Mouse (Mus musculus) c-Kit-negative CD71-positive TER-119-positive erythroid progenitor cells, embryonic 14.5 days (primary cell): Measurements from ENCODE around the gene Rictor.
A peak's percentile ranks its signal among the peaks of the same experiment; 100 is the strongest.

Experiments
- DNase-seq: peaks from one replicate; pipeline ENCODE4 v3.0.0-alpha.2; 2013; ENCODE audit warnings: low read depth, low spot score

Gene Rictor

DNA sequence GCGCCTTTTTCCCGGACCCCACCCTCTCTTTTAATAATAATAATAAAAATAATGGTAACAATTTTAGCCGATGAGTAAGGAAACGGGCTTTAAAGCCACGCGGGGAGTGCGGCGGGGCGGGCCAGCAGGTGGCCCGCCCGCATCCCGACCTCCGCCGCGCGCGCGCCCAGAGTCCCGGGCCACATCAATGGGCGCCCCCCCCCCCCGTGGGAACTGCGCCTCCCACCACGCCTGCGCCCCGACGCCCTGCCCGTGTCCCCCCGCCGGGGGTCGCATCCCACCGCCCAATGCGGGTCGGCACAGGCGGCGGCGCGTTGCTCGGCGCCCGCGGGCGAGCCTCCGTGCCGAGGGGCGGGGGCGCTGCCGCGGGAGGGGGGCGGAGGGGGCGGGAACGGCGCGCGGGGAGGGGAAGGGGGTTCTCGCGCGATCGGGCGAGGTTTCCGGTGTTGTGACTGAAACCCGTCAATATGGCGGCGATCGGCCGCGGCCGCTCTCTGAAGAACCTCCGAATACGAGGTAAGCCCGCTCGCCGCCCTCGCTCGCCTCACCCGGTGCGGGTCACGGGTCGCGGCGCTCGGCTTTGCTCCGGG lies at the start of gene Rictor:
TSS of gene Rictor (plus strand) at position 444 of the 590 bp plus-strand sequence.
- DNase-seq = peak; percentile 71

DNA sequence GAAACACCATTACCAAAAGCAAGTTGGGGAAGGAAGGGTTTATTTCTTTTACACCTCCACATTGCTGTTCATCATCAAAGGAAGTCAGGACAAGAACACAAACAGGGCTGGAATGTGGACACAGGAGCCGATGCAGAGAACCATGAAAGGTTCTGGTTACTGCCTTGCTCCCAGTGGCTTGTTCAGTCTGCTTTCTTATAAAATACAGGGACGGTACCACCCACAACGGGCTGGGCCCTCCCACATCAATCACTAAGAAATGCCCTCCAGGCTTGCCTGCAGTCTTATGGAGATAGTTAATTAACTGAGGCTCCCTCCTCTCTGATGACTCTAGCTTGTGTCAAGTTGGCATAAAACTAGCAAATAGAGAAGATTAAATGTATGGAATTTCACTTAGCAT lies 46.2 kb upstream of the Rictor start:
- no peak for DNase-seq

DNA sequence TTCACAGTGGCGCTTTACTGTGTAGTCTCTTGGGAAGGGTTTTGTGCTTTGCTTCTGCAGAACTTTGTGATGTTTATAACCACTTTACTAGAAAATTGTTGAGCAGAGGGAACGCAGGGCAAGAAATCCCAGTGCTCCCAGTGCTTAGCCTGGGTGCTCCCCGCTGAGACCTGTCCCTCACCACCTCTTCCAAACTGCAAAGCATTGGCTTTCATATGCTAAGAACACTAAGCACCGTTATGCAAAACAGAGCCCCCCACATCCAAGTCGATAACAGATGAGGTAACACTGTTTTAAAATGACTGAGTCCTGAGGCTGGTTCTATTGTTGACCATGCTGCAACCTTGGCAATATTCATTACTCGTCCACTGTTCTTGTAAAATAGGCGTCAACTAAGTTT lies 44.2 kb upstream of the Rictor start:
- no peak for DNase-seq

GRCm38 (mm10) chr15:6666072-6666471 lies 42.1 kb upstream of the Rictor start:
- no peak for DNase-seq

DNA sequence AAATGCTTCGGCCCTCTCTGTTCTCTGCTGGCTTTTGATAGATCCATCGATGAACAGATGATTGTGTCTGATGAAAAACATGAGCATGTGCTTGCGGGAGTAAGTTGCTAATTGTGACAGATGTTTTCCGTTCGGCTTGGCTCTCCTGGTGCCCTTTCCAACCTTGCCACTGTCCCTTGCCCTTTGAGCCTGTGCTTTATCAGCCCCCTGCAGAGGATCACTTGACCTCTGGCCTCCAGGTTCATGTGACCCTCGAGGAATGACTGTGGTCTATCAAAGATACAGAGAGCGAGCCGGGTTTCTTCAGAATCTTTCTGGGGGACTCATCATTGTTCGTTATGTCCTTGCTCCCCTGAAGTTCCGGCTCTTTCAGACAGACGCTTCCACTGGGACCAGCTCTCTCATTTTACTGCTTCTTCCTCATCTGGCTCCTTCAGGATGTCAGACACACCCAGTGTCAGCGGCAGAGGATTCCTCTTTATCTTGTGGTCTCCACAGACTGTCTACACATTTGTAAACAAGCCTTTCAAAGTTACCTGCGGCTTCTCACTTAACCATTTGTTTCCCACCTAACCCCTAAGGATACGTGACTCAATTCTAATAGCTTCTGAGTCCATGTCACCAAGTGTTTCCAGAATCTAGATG lies 39.3 kb upstream of the Rictor start:
- DNase-seq = no peak

GRCm38 (mm10) chr15:6678479-6678878 lies 29.7 kb upstream of the Rictor start:
- DNase-seq = no peak

- no peak for DNase-seq
Measured at GRCm38 (mm10) chr15:6702164-6702563, 6.0 kb upstream of the Rictor start.

DNA sequence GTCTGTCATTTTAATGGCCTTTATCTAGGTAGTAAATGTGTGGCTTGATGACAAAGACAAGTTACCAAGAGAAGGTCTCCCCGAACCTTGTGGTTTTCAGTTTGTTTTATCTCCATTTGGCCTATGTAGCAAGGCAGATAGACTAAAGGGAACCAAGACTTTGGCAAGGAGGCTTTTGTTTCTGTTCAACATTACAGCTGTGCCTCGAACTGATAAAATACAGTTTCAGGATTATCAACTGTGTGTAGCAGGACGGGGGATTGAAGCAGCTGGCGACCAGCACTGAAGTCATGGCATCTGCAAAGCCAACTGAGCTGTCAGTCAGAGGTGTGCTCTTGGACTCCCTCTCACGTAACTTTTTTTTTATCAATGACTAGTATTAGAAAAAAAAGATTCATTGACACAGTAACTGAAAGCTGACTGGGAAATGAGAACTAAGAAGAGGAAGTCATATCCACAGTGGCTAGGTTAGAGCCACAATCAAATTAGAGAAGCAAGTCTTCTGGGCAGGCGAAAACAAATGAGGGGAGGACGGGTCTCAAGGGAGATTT lies 2.8 kb upstream of the Rictor start:
- no peak for DNase-seq

DNA sequence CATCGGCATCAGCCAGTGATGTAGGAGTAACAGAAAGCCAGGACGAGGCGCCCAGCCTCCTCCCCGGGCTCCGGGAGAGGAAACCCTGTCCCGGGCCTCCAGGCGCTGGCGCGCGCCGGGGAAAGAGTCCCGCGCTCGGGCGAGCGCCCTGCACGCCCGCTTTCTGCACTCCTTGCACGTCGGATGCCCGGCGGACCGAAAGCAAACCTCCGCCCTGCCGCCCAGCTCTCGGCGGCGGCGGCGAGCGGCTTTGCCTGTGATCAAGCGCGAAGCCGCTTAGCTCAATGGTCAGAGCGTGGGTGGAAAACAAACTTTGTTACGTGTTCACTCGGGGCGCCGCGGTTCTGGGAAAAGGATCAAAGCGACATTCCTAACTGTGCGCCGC lies 636 bp upstream of the Rictor start:
- peak; percentile 70 for DNase-seq

GRCm38 (mm10) chr15:6708526-6709441 lies 605 bp downstream of the Rictor start:
- peak; percentile 44 for DNase-seq

DNA sequence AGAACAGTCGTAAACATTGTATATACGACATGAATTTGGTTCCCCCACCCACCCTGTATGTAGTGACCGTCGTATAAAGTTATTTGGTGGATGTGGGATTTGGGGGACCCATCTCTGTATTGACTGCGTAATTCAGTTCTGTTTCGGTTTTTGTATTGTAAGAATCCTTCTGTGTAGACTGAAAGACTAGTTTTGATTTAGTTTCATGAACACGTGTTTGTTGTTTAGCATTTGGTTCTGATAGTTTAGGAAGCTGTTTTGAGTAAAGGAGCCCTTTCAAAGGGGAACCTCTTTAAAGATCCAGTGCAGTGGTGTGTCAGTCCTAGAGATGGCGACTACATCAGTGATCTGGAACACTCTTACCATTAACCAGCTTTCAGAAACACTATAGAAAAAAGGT lies 1.4 kb downstream of the Rictor start:
- DNase-seq = no peak

DNA sequence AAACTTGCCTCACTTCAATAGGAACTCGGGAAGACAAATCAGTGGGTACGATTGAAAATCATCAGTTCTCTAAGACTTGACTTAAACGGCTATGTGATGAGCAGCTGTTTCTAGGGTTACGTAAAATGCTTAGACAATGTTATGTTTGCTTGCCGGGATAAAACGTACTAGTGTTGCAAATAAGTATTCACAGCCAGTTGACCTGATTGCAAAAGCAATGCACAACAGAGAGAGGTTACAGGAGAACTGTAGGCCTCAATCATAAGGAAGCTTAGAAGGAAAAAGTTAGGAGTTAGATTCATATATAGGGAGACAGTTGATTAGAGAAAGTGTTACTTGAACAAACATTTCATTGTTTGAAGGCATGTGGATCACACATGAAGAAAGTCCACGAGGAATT lies 2.2 kb downstream of the Rictor start:
- no peak for DNase-seq

- no peak for DNase-seq
Measured at GRCm38 (mm10) chr15:6711226-6711625, 3.0 kb downstream of the Rictor start.

DNA sequence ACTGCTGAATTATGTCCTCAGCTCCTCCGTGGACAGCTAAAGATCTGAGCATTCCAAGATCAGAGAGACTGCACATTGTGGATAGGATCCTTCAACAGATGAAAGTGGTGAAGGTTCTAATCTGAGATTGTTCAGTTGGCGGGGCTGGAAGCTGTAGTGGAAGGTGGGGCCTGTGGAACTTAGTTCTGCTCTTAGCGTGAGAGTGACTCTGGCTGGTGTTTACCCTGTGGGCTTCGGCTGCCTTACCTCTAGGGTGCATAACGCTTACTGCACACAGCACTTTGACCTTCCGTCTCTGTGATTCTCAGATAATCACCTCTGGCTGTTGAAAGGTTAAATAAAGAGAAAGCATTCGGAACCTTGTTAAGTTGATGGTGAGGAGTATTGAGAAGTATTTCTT lies 6.6 kb downstream of the Rictor start:
- no peak for DNase-seq

- no peak for DNase-seq
Measured at GRCm38 (mm10) chr15:6715237-6715636, 7.1 kb downstream of the Rictor start.

DNA sequence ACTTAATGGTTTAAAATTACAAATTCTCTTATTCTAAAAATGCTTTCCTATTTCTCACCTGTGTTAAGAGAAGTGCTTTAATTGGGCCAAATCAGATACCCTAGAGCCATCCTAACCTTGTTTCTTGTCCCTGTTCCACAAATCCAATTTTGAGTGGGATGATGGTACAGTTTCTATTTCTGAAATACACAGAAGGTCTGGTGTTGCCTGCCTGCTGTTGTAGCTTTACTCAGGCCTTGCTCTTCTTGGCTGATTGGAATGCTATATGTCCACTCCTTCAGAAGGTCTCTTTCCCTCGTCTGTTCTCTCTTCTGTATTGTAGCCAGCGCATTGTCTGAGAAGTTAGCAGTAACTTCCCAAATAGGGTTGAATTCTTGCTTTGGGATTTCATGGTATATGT lies 13.2 kb downstream of the Rictor start:
- no peak for DNase-seq

DNA sequence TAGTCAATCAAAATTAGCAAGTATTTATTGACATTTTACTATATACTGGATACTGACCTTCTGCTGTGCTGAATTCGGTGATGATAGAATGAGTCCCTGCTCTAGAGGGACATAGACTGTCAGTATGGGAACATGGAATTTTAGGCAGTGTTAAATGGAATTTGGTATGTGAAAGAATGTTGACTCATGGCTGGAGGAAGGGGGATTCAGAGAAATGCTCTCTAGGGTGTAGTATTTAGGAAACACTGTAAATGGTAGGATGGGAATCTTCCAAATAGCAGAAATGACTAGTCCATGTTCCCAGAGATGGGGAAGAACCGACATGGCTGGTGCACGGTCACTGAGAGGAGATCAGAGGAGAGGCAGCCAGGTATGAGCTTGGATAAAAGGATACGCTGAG lies 13.6 kb downstream of the Rictor start:
- no peak for DNase-seq

- no peak for DNase-seq
Measured at GRCm38 (mm10) chr15:6722405-6723176, 14.4 kb downstream of the Rictor start.

DNA sequence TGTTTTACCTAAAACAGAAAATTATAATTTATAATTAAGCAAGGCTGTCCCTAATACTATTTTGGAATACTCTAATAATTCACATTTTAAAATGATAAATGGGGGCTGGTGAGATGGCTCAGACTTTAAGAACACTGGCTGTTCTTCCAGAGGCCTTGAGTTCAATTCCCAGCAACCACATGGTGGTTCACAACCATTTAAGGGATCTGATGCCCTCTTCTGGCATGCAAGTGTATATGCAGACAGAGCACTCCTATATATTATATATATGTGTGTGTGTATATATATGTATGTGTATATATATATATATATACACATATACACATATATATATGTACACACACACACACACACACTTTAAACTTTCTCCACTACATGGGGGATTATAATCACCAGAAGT lies 15.2 kb downstream of the Rictor start:
- DNase-seq = no peak

- DNase-seq = no peak
Measured at GRCm38 (mm10) chr15:6724442-6724841, 16.3 kb downstream of the Rictor start.

- no peak for DNase-seq
Measured at GRCm38 (mm10) chr15:6726130-6726808, 18.1 kb downstream of the Rictor start.
